Mouse (Mus musculus): ENCODE measurements around the gene Psmd9.

The Psmd9 gene

DNA sequence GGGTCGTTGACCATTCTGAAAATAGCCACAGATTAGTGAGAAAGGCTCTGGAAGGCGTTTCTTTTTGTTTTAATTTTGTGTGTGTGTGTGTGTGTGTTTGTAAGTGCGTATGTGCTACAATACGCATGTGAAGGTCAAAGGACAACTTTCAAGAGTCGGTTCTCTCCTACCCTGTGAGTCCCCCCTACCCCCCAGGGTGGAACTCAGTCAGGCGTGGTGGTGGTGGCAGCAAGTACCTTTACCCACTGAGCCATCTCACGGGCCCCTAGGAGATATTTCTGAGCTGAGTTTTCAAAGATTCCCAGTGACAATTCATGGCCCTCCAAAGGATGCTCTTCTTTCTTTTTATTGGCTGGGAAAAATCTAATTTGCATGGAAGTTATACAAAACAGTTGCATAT lies 128.6 kb downstream of the Psmd9 start:
- DNase-seq (ENCODE audit: low read depth) = no peak

DNA sequence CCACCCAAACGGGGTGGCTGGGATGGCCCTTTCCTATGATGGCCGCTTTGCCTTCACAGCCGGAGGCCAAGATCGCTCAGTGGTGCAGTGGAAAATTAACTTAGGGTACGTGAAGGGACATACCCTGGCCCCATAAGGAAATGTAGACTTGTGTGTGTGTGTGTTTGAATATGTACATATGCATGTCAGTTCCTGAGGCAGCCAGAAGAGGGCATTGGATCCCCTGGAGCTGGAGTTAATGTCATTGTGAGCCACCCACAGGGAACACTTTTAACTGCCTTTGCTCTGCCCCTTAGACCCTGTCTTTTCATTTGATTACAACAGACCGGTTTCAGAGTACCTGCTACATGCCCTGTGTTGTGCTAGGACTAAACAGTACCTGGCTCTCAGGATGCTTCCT lies 129.3 kb downstream of the Psmd9 start:
- DNase-seq (ENCODE audit: low read depth) = peak; percentile 25
